ENCODE assay signal across 9 mouse cellular contexts in genomic region chr12:32487883-32488577, GRCm38 (mm10).
A peak's percentile ranks its signal among the peaks of the same experiment; 100 is the strongest.
DNase-seq lines count a peak whose midpoint lies in the region; TF ChIP-seq lines count a peak whose summit lies in the region.
"Had no signal": no experiment of that assay in that cellular context is flagged by ENCODE, and none has a peak within 500 bp of the region (broad histone marks: within the 10 kb centered on the region; RNA-seq: fewer than 3 reads in every experiment).

No protein-coding gene starts in this region.

- H3K36me3 ChIP-seq in embryonic facial prominence, embryonic 10.5 days (replicated peaks): no peaks in the 10 kb centered on the region

- H3K27me3 ChIP-seq in embryonic facial prominence, embryonic 10.5 days (replicated peaks; ENCODE audit: low read depth, poor library complexity, severe bottlenecking): no peaks in the 10 kb centered on the region

- DNase-seq in gastrocnemius, adult 2 months: no peak
- DNase-seq in gastrocnemius, adult 18-20 months (ENCODE audit: low spot score): no peak
- peak; percentile 9 for DNase-seq in embryonic facial prominence, embryonic 10.5 days (ENCODE audit: low spot score)
- DNase-seq in heart, postnatal 4 days: peak; percentile 9
- peak; percentile 3 for DNase-seq in lung, postnatal 14 days
- no peak for DNase-seq in thymus, postnatal 14 days
- no peak for DNase-seq in neural tube, embryonic 10.5 days (ENCODE audit: extremely low spot score, low spot score)
- DNase-seq in right cerebral cortex, postnatal 10 days (ENCODE audit: low spot score in 2 of 2): no peak
- DNase-seq: layer of hippocampus, adult 9-11 months had no signal

- 0 out of 2 replicates have a peak overlapping the region, but pooled peaks have one; percentile 12 for H3K27ac ChIP-seq in gastrocnemius, adult 2 months
- H3K27ac ChIP-seq in embryonic facial prominence, embryonic 10.5 days (replicated peaks): no peak overlapping the region; the same call in none of the 2 replicates

- TF ChIP-seq CTCF in gastrocnemius, adult 2 months (IDR thresholded peaks at IDR 0.05): no peak

- peaks cover 12% of the 10 kb centered on the region; the same call in 1 of the 2 replicates for H3K4me1 ChIP-seq in embryonic facial prominence, embryonic 10.5 days

- intact Hi-C loops in gastrocnemius, adult 2 months (cut with DNase I): no loop called here

- no peak overlapping the region for H3K4me3 ChIP-seq in gastrocnemius, adult 2 months
- H3K4me3 ChIP-seq in embryonic facial prominence, embryonic 10.5 days: no peak overlapping the region

- 65% methylated on average over 3 of the region's 3 CpGs for WGBS in embryonic facial prominence, embryonic 10.5 days

- H3K9me3 ChIP-seq in embryonic facial prominence, embryonic 10.5 days: no peaks in the 10 kb centered on the region

Comparison
In these comparisons a context has a peak if more than half of its experiments do, and no peak if none do; other contexts are left out.
1. DNase-seq: peak in embryonic facial prominence, embryonic 10.5 days (single experiment), heart, postnatal 4 days (single experiment) and lung, postnatal 14 days (single experiment); none in gastrocnemius, adult 2 months (single experiment), gastrocnemius, adult 18-20 months (single experiment), thymus, postnatal 14 days (single experiment), neural tube, embryonic 10.5 days (single experiment) and right cerebral cortex, postnatal 10 days (0 of 2).